Mouse (Mus musculus) cortical plate, adult 2 months (tissue): ENCODE results near the gene Ang2.

Experiments used
- CTCF ChIP-seq: fragments of 200-500 bp; IDR thresholded peaks from 2 replicates; pipeline ENCODE4 v1.5.1; 2011; ENCODE audit warnings: mild to moderate bottlenecking, control low read depth, low read length; ENCODE audit not compliant: insufficient read depth; ENCODE audit errors: extremely low read depth
- POLR2A ChIP-seq: fragments of 200-500 bp; IDR thresholded peaks from 2 replicates; pipeline ENCODE4 v1.6.1; 2011; ENCODE audit warnings: mild to moderate bottlenecking, low read length, control low read depth; ENCODE audit not compliant: insufficient read depth; ENCODE audit errors: extremely low read depth

- TF ChIP-seq POLR2A (no peak), CTCF (no peak)
Measured at GRCm38 (mm10) chr14:51200466-51200865, 1.5 kb upstream of the Ang2 start.
